Mouse (Mus musculus) spleen, adult 10 weeks (tissue): Measurements from ENCODE around the gene Trpc3. TPM values are rescaled to one million over a fixed set of nuclear protein-coding genes. Genes with fewer than 3 reads are reported as not detected.

Source experiments
- polyA plus RNA-seq: library from polyadenylated mRNA; stranded (reverse); fragments of 350-450 nt; fragmentation: Illumina TruSeq; extraction: RNeasy Lipid Tissue Mini Kit (QIAGEN cat#74804); gene quantifications from one replicate; pipeline ENCODE4 v1.2.3, GENCODE M21; 2015; ENCODE audit warnings: low replicate concordance; ENCODE audit not compliant: insufficient read depth

Gene Trpc3
- polyA plus RNA-seq = 5.4 TPM

GRCm38 (mm10) chr3:36689392-36690291 is at the start of gene Trpc3:
Trpc3 (minus strand) TSS chr3:36690167.

GRCm38 (mm10) chr3:36613202-36613907 is 76.6 kb downstream of the Trpc3 start, which contains the start of gene Bbs7:
Bbs7 (minus strand) TSS chr3:36613477.

GRCm38 (mm10) chr3:36571827-36572378 is 118.1 kb downstream of the Trpc3 start, which contains the start of gene Ccna2:
Ccna2 (minus strand) TSS chr3:36572150.

Other genes with a start within 250 kb of the Trpc3 start
- 137 TPM for gene Anxa5, start 214.3 kb downstream of the Trpc3 start, polyA plus RNA-seq
- gene 1810062G17Rik, start 214.2 kb downstream of the Trpc3 start, polyA plus RNA-seq = 0.47 TPM
- gene Gm11549, start 168.4 kb downstream of the Trpc3 start, polyA plus RNA-seq = 0.08 TPM
- 59.1 TPM for gene Exosc9, start 137.6 kb downstream of the Trpc3 start, polyA plus RNA-seq
- 40.4 TPM for gene Ccna2, start 118.0 kb downstream of the Trpc3 start, polyA plus RNA-seq
- 3.0 TPM for gene Bbs7, start 76.7 kb downstream of the Trpc3 start, polyA plus RNA-seq
- gene 4932438A13Rik, start 172.9 kb upstream of the Trpc3 start, polyA plus RNA-seq = 108 TPM